8 mouse cellular contexts compared by ENCODE assay signal in the genomic region with DNA sequence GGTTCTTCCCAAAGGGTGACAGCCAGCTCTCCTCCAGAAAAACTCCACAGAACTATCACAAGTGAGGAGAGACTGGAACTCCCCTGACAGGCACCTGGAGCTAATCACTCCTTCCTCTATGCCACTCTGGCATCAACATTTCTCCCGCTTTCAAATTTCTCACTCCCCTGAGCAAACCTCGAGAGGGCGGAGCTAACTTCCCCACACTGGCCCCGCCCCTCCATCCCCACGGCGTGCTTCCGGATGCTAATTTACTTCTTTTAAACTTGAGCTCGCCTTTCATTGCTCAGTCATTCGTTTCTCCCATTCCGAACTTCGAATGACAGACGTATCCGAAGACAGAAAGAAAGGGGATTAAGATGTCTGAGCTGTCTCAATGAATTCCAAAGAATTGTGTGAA.
A peak's percentile ranks its signal among the peaks of the same experiment; 100 is the strongest.
DNase-seq lines count a peak whose midpoint lies in the region; ATAC-seq lines count a peak whose summit lies in the region.

No protein-coding gene starts in this region.

- H3K27ac ChIP-seq in kidney, embryonic 14.5 days (ENCODE audit: low read depth, low read length) = no peak overlapping the region
- no peak overlapping the region for H3K27ac ChIP-seq in forebrain, embryonic 11.5 days (ENCODE audit: low read depth, low read length)
- H3K27ac ChIP-seq in intestine, embryonic 15.5 days = no peak overlapping the region

- H3K27me3 ChIP-seq in kidney, embryonic 14.5 days (ENCODE audit: control insufficient read depth, insufficient read depth, low read length) = no peaks in the 10 kb centered on the region
- no peaks in the 10 kb centered on the region for H3K27me3 ChIP-seq in forebrain, embryonic 11.5 days (ENCODE audit: control insufficient read depth, insufficient read depth, low read length)
- no peaks in the 10 kb centered on the region for H3K27me3 ChIP-seq in intestine, embryonic 15.5 days (replicated peaks)

- DNase-seq in kidney, adult 18-20 months = no peak
- peak; percentile 58 for DNase-seq in forebrain, embryonic 11.5 days (ENCODE audit: low spot score)
- DNase-seq in lung, postnatal 25 days (ENCODE audit: low spot score) = peak; percentile 46
- DNase-seq in spleen, adult 18-20 months = peak; percentile 65 to 81
- no peak for DNase-seq in layer of hippocampus, adult 8-10 months (ENCODE audit: low spot score in 2 of 2)
- DNase-seq in cerebellum, adult 11-12 months = no peak

- H3K4me2 ChIP-seq in kidney, embryonic 14.5 days (replicated peaks; ENCODE audit: low read depth, low read length) = peak overlapping the region; percentile 41
- peak overlapping the region; percentile 41 for H3K4me2 ChIP-seq in forebrain, embryonic 11.5 days (ENCODE audit: low read depth, low read length, severe bottlenecking)
- H3K4me2 ChIP-seq in intestine, embryonic 15.5 days (replicated peaks) = peak overlapping the region; percentile 44

- H3K4me3 ChIP-seq in kidney, embryonic 14.5 days (ENCODE audit: low read length) = no peak overlapping the region; the same call in 1 of the 2 replicates
- no peak overlapping the region for H3K4me3 ChIP-seq in forebrain, embryonic 11.5 days (ENCODE audit: low read depth, low read length)
- no peak overlapping the region for H3K4me3 ChIP-seq in intestine, embryonic 15.5 days (replicated peaks)

- H3K4me1 ChIP-seq in kidney, embryonic 14.5 days (ENCODE audit: control insufficient read depth, insufficient read depth, low read length) = no peaks in the 10 kb centered on the region; the same call in 1 of the 2 replicates
- H3K4me1 ChIP-seq in forebrain, embryonic 11.5 days (replicated peaks; ENCODE audit: control insufficient read depth, insufficient read depth, low read length) = no peaks in the 10 kb centered on the region; the same call in 1 of the 2 replicates
- no peaks in the 10 kb centered on the region; the same call in 1 of the 2 replicates for H3K4me1 ChIP-seq in intestine, embryonic 15.5 days (replicated peaks)

- ATAC-seq in kidney, embryonic 14.5 days (ENCODE audit: low FRiP score, low TSS enrichment) = peak; percentile 61; the same call in 1 of the 2 replicates
- ATAC-seq in forebrain, embryonic 11.5 days (replicated peaks; ENCODE audit: low FRiP score) = peak; percentile 76; the same call in 1 of the 2 replicates
- ATAC-seq in intestine, embryonic 15.5 days = no peak

- H3K9ac ChIP-seq in kidney, embryonic 14.5 days (ENCODE audit: low read depth, low read length) = no peak overlapping the region
- no peak overlapping the region for H3K9ac ChIP-seq in forebrain, embryonic 11.5 days (ENCODE audit: low read length)
- no peak overlapping the region for H3K9ac ChIP-seq in intestine, embryonic 15.5 days

- WGBS in kidney, embryonic 14.5 days = 3% methylated on average over 13 of the region's 13 CpGs
- WGBS in forebrain, embryonic 11.5 days = 2% methylated on average over 13 of the region's 13 CpGs
- WGBS in intestine, embryonic 15.5 days = 6% methylated on average over 13 of the region's 13 CpGs

- H3K36me3 ChIP-seq in kidney, embryonic 14.5 days (ENCODE audit: control insufficient read depth, insufficient read depth, low read length) = no peaks in the 10 kb centered on the region
- H3K36me3 ChIP-seq in forebrain, embryonic 11.5 days (ENCODE audit: control insufficient read depth, insufficient read depth, low read length) = no peaks in the 10 kb centered on the region
- H3K36me3 ChIP-seq in intestine, embryonic 15.5 days = no peaks in the 10 kb centered on the region

- H3K9me3 ChIP-seq in kidney, embryonic 14.5 days (ENCODE audit: control insufficient read depth, low read length) = no peaks in the 10 kb centered on the region
- H3K9me3 ChIP-seq in forebrain, embryonic 11.5 days (ENCODE audit: control insufficient read depth, low read length) = no peaks in the 10 kb centered on the region
- H3K9me3 ChIP-seq in intestine, embryonic 15.5 days = no peaks in the 10 kb centered on the region

Comparison
In these comparisons a context has a peak if more than half of its experiments do, and no peak if none do; other contexts are left out.
1. DNase-seq: peak in forebrain, embryonic 11.5 days (single experiment), lung, postnatal 25 days (single experiment) and spleen, adult 18-20 months (2 of 2); none in kidney, adult 18-20 months (single experiment), layer of hippocampus, adult 8-10 months (0 of 2) and cerebellum, adult 11-12 months (single experiment).
2. Peak in every context shown above with its lines, with median percentiles within 50 percentile points of each other: H3K4me2 ChIP-seq.